Mouse (Mus musculus): ENCODE data around the gene Olfr591.
"Not testable (repeated sequence)": the region's sequence is repeated elsewhere in the genome, so short reads cannot be mapped to it uniquely, and the experiment has no call there.

Olfr591 gene

GRCm38 (mm10) chr7:103178240-103178639 is at the start of gene Olfr591:
TSS of gene Olfr591 (minus strand) at chr7:103178340.
- no peak for DNase-seq (ENCODE audit: low spot score)

GRCm38 (mm10) chr7:103216696-103217095 is 38.6 kb upstream of the Olfr591 start, which contains the start of gene Olfr594:
TSS of gene Olfr594 (plus strand) at chr7:103216996.
- no peak for DNase-seq (ENCODE audit: low spot score)

GRCm38 (mm10) chr7:103212050-103212449 is 33.9 kb upstream of the Olfr591 start:
- not testable (repeated sequence) for DNase-seq (ENCODE audit: low spot score)

- no peak for DNase-seq (ENCODE audit: low spot score)
Measured at GRCm38 (mm10) chr7:103211562-103211961, 33.4 kb upstream of the Olfr591 start, which contains the start of gene Olfr593. TSS of gene Olfr593 (plus strand) at chr7:103211862.

- not testable (repeated sequence) for DNase-seq (ENCODE audit: low spot score)
Measured at GRCm38 (mm10) chr7:103184503-103184902, 6.4 kb upstream of the Olfr591 start, which contains the start of gene Olfr592. TSS of gene Olfr592 (plus strand) at chr7:103184803.

GRCm38 (mm10) chr7:103169697-103170096 is 8.4 kb downstream of the Olfr591 start:
- no peak for DNase-seq (ENCODE audit: low spot score)

GRCm38 (mm10) chr7:103156256-103156655 is 21.9 kb downstream of the Olfr591 start, which contains the start of gene Olfr589:
TSS of gene Olfr589 (minus strand) at chr7:103156356.
- no peak for DNase-seq (ENCODE audit: low spot score)

- no peak for DNase-seq (ENCODE audit: low spot score)
Measured at GRCm38 (mm10) chr7:103140579-103140978, 37.6 kb downstream of the Olfr591 start, which contains the start of gene Olfr588-ps1. TSS of gene Olfr588-ps1 (plus strand) at chr7:103140879.

GRCm38 (mm10) chr7:103125538-103125937 is 52.6 kb downstream of the Olfr591 start, which contains the start of gene Olfr586:
TSS of gene Olfr586 (minus strand) at chr7:103125638.
- no peak for DNase-seq (ENCODE audit: low spot score)

GRCm38 (mm10) chr7:103119406-103119805 is 58.7 kb downstream of the Olfr591 start:
- DNase-seq (ENCODE audit: low spot score), result no peak
